Mouse (Mus musculus) megakaryocyte, embryonic 14.5 days (primary cell): Measurements from ENCODE around the gene Il3. TPM values are rescaled to one million over a fixed set of nuclear protein-coding genes. Genes with fewer than 3 reads are reported as not detected.

ENCODE experiments used
- H3K27me3 ChIP-seq: replicated peaks from 2 replicates; pipeline ENCODE3; 2012; ENCODE audit warnings: inconsistent platforms
- H3K36me3 ChIP-seq: replicated peaks from 2 replicates; pipeline ENCODE3; 2012; ENCODE audit warnings: low read length, inconsistent platforms, mixed read lengths
- H3K4me1 ChIP-seq: 2 replicates; pipeline ENCODE4 v1.6.1; 2012; ENCODE audit warnings: inconsistent platforms
- H3K4me3 ChIP-seq: replicated peaks from 2 replicates; pipeline ENCODE3; 2012; ENCODE audit warnings: moderate library complexity, mild to moderate bottlenecking, inconsistent platforms
- H3K9me3 ChIP-seq: 2 replicates; pipeline ENCODE4 v1.6.1; 2012; ENCODE audit warnings: inconsistent platforms
- FLI1 ChIP-seq: IDR thresholded peaks from 2 replicates; pipeline ENCODE4 v1.6.1; 2012; ENCODE audit warnings: low read length, inconsistent platforms, mixed read lengths
- GATA1 ChIP-seq: IDR thresholded peaks from 3 replicates; pipeline ENCODE4 v1.6.1; 2012; ENCODE audit warnings: mixed read lengths, low read length, inconsistent platforms, borderline replicate concordance
- polyA plus RNA-seq: library from polyadenylated mRNA; stranded (reverse); fragments of >175 nt; gene quantifications from 2 replicates; pipeline ENCODE4 v1.2.3, GENCODE M21; 2012; ENCODE audit warnings: low replicate concordance; ENCODE audit not compliant: insufficient read depth

Il3 gene
- polyA plus RNA-seq, 1 experiment = not detected

DNA sequence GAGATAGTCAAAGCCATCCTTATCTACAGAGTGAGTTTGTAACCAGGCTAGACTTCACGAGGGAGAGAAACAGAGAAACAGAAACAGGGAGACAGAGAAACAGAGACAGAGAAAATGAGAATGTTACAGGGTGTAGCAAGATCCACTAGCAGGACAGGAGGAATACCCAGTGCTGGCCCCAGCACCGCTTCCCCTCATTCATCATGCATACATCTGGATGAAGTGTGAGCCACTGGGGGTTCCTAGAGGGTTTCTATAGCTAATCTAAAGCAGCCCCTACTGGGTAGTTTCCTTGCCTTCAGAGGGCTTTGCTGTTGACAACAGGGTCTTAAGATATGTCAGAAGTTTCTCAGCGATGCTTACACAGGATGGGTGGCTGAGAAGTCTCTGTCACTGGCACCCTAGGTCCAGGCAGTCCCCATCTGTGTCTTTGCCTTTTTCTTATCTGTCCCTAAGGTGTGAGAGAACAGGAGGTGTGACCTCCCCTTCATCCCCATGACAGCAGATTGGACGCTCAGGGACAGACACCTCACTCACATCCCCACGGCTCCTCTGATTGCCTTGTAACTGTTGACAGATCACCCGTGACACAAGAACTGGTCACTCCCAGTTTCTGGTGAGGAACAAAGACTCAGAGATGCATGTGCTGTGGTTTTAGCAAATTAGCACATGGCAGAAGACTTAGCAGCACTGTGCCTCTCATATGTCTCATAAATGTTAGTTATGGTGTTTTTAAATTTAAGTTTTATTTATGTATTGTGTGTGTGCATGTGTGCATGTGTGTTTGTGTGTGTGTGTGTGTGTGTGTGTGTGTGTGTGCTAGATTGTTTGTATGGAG, 47.0 kb downstream of the Il3 start:
- peaks cover 50% of the 10 kb centered on the region for H3K4me1 ChIP-seq
- no peak overlapping the region for H3K4me3 ChIP-seq
- H3K27me3 ChIP-seq = peaks cover 78% of the 10 kb centered on the region
- TF ChIP-seq FLI1 (no peak), GATA1 (no peak)
- no peaks in the 10 kb centered on the region for H3K36me3 ChIP-seq
- H3K9me3 ChIP-seq = no peaks in the 10 kb centered on the region

- H3K4me3 ChIP-seq = no peak overlapping the region
- TF ChIP-seq FLI1 = no peak
- TF ChIP-seq GATA1 = no peak
- H3K4me1 ChIP-seq = peaks cover 51% of the 10 kb centered on the region
- H3K27me3 ChIP-seq = peaks cover 71% of the 10 kb centered on the region
- no peaks in the 10 kb centered on the region for H3K36me3 ChIP-seq
- H3K9me3 ChIP-seq = no peaks in the 10 kb centered on the region
Measured at GRCm38 (mm10) chr11:54219191-54219590, 47.9 kb downstream of the Il3 start.

GRCm38 (mm10) chr11:54217384-54217783, 49.7 kb downstream of the Il3 start:
- peaks cover 52% of the 10 kb centered on the region for H3K4me1 ChIP-seq
- H3K9me3 ChIP-seq = no peaks in the 10 kb centered on the region
- no peaks in the 10 kb centered on the region for H3K36me3 ChIP-seq
- H3K4me3 ChIP-seq = no peak overlapping the region
- H3K27me3 ChIP-seq = peaks cover 70% of the 10 kb centered on the region
- TF ChIP-seq FLI1 = no peak
- no peak for TF ChIP-seq GATA1

GRCm38 (mm10) chr11:54216091-54216490, 51.0 kb downstream of the Il3 start:
- Histone ChIP-seq H3K4me3 (no peak overlapping the region), H3K9me3 (no peaks in the 10 kb centered on the region), H3K27me3 (peaks cover 62% of the 10 kb centered on the region), H3K4me1 (peaks cover 52% of the 10 kb centered on the region), H3K36me3 (no peaks in the 10 kb centered on the region)
- TF ChIP-seq FLI1 (no peak), GATA1 (no peak)

Other genes starting within 250 kb of the Il3 start
- 0.04 and 5.0 TPM in 2 replicates for gene Slc22a4, start 239.2 kb downstream of the Il3 start, polyA plus RNA-seq
- gene Pdlim4, start 198.3 kb downstream of the Il3 start, polyA plus RNA-seq = 14.3 TPM in 1 of 2 replicates, not detected in the other
- 0.29 TPM in 1 of 2 replicates, not detected in the other for gene P4ha2, start 167.2 kb downstream of the Il3 start, polyA plus RNA-seq
- not detected in 2 replicates for gene Csf2, start 17.6 kb downstream of the Il3 start, polyA plus RNA-seq
- gene Acsl6, start 36.5 kb upstream of the Il3 start, polyA plus RNA-seq = not detected in 2 replicates
- not detected in 2 replicates for gene Meikin, start 103.4 kb upstream of the Il3 start, polyA plus RNA-seq
- gene Fnip1, start 170.9 kb upstream of the Il3 start, polyA plus RNA-seq = 0.35 TPM in 1 of 2 replicates, not detected in the other